Mouse (Mus musculus): ENCODE data around the gene Acadvl.

Acadvl gene

GRCm38 (mm10) chr11:70001865-70002264 is 13.3 kb downstream of the Acadvl start:
- DNase-seq (ENCODE audit: low read depth, low spot score), result peak; percentile 90

- no peak for DNase-seq (ENCODE audit: low read depth, low spot score)
These were observed 14.1 kb downstream of the Acadvl start for GRCm38 (mm10) chr11:70001159-70001558.

GRCm38 (mm10) chr11:70000396-70000898 is 14.8 kb downstream of the Acadvl start, which contains the start of gene Dvl2:
Gene Dvl2 (plus strand): TSS chr11:70000595.
- DNase-seq (ENCODE audit: low read depth, low spot score), result peak; percentile 98

- DNase-seq (ENCODE audit: low read depth, low spot score), result no peak
These were observed 15.5 kb downstream of the Acadvl start for GRCm38 (mm10) chr11:69999666-70000065.

GRCm38 (mm10) chr11:69998567-69999491 is 16.4 kb downstream of the Acadvl start:
- DNase-seq (ENCODE audit: low read depth, low spot score), result no peak

GRCm38 (mm10) chr11:69997070-69997509 is 18.1 kb downstream of the Acadvl start:
- peak; percentile 89 for DNase-seq (ENCODE audit: low read depth, low spot score)

- peak; percentile 42 for DNase-seq (ENCODE audit: low read depth, low spot score)
These were observed 18.8 kb downstream of the Acadvl start for GRCm38 (mm10) chr11:69996161-69997061.

- peak; percentile 100 for DNase-seq (ENCODE audit: low read depth, low spot score)
These were observed 19.7 kb downstream of the Acadvl start, which contains the start of gene Phf23 for GRCm38 (mm10) chr11:69995391-69995960. Gene Phf23 (plus strand): TSS chr11:69995777.

GRCm38 (mm10) chr11:69994401-69995090 is 20.7 kb downstream of the Acadvl start:
- DNase-seq (ENCODE audit: low read depth, low spot score), result no peak

- no peak for DNase-seq (ENCODE audit: low read depth, low spot score)
These were observed 22.3 kb downstream of the Acadvl start for GRCm38 (mm10) chr11:69992932-69993331.

GRCm38 (mm10) chr11:69992396-69992795 is 22.8 kb downstream of the Acadvl start:
- no peak for DNase-seq (ENCODE audit: low read depth, low spot score)

- DNase-seq (ENCODE audit: low read depth, low spot score), result no peak
These were observed 23.5 kb downstream of the Acadvl start for GRCm38 (mm10) chr11:69991711-69992110.

- DNase-seq (ENCODE audit: low read depth, low spot score), result peak; percentile 98
These were observed 24.1 kb downstream of the Acadvl start, which contains the start of gene Gabarap for GRCm38 (mm10) chr11:69990850-69991691. Gene Gabarap (plus strand): TSS chr11:69991143.

GRCm38 (mm10) chr11:69989949-69990348 is 25.3 kb downstream of the Acadvl start:
- DNase-seq (ENCODE audit: low read depth, low spot score), result no peak

GRCm38 (mm10) chr11:69984431-69984830 is 30.8 kb downstream of the Acadvl start:
- no peak for DNase-seq (ENCODE audit: low read depth, low spot score)

- DNase-seq (ENCODE audit: low read depth, low spot score), result no peak
These were observed 31.8 kb downstream of the Acadvl start for GRCm38 (mm10) chr11:69983377-69983776.

GRCm38 (mm10) chr11:69982877-69983276 is 32.3 kb downstream of the Acadvl start:
- no peak for DNase-seq (ENCODE audit: low read depth, low spot score)

GRCm38 (mm10) chr11:69982225-69982624 is 33.0 kb downstream of the Acadvl start, which contains the start of gene Elp5:
Gene Elp5 (minus strand): TSS chr11:69982517.
- no peak for DNase-seq (ENCODE audit: low read depth, low spot score)

GRCm38 (mm10) chr11:69981141-69981762 is 34.0 kb downstream of the Acadvl start, which contains the start of gene Ctdnep1:
Gene Ctdnep1 (plus strand): TSS chr11:69981156.
- DNase-seq (ENCODE audit: low read depth, low spot score), result no peak

Data from R1 (cell line).